ENCODE assay signal across 13 mouse cellular contexts in the genomic region with DNA sequence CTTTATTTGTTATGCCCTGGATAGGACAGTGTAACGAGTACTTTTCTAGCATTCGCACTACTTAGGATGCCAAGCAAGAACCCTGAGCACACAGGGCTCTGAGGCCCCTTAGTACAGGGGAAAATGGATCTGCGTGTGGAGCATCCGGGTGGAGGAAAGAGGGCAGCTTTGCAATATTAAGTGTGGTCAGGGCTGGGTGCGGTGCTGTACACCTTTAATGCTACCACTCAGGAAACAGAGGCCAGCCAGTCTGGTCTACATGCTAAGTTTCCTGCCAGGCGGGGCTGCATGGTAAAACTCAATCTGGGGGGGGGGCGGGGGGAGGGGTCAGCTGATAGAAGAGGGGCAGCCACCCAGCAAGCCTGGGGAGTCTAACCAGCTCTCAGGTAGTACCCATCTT. TPM values are rescaled to one million over a fixed set of nuclear protein-coding genes. Genes with fewer than 3 reads are reported as not detected.
"Had no signal": no experiment of that assay in that cellular context is flagged by ENCODE, and none has a peak within 500 bp of the region (broad histone marks: within the 10 kb centered on the region; RNA-seq: fewer than 3 reads in every experiment).

No protein-coding gene starts in this region.

- H3K9me3 ChIP-seq: midbrain, embryonic 10.5 days; midbrain, embryonic 12.5 days; neural tube, embryonic 13.5 days; neural tube, embryonic 15.5 days had no signal

- H3K27me3 ChIP-seq: midbrain, embryonic 12.5 days; neural tube, embryonic 13.5 days; neural tube, embryonic 15.5 days had no signal

- DNase-seq: thymus, adult 18-20 months had no signal

- H3K4me1 ChIP-seq: midbrain, embryonic 10.5 days; midbrain, embryonic 12.5 days; neural tube, embryonic 13.5 days; neural tube, embryonic 15.5 days had no signal

- H3K4me2 ChIP-seq: lung, embryonic 14.5 days; midbrain, embryonic 12.5 days; neural tube, embryonic 13.5 days; neural tube, embryonic 15.5 days had no signal

- ATAC-seq: midbrain, embryonic 16.5 days had no signal

- H3K4me3 ChIP-seq: midbrain, embryonic 10.5 days; midbrain, embryonic 12.5 days; myocyte; neural tube, embryonic 13.5 days; neural tube, embryonic 15.5 days had no signal

- H3K27ac ChIP-seq: midbrain, embryonic 10.5 days; midbrain, embryonic 12.5 days; neural tube, embryonic 13.5 days; neural tube, embryonic 15.5 days had no signal

- H3K9ac ChIP-seq: lung, embryonic 14.5 days; midbrain, embryonic 12.5 days; neural tube, embryonic 13.5 days; neural tube, embryonic 15.5 days had no signal

RNA-seq across cellular contexts. Expression of a gene that starts 49.4 kb away (rescaled TPM):
- total RNA-seq: megakaryocyte, adult 5-6 weeks; megakaryocyte-erythroid progenitor cell, adult 5-6 weeks had no signal
- polyA plus RNA-seq: midbrain, embryonic 10.5 days; midbrain, embryonic 12.5 days; midbrain, embryonic 14.5 days; midbrain, embryonic 16.5 days; neural tube, embryonic 11.5 days; neural tube, embryonic 15.5 days; thymus, postnatal 0 days had no signal
